Mouse (Mus musculus) large intestine, adult 2 months (tissue): ENCODE measurements around the gene Crot. TPM values are rescaled to one million over a fixed set of nuclear protein-coding genes. Genes with fewer than 3 reads are reported as not detected.
"Not testable (repeated sequence)": the region's sequence is repeated elsewhere in the genome, so short reads cannot be mapped to it uniquely, and the experiment has no call there.

Source experiments
- DNase-seq: peaks from one replicate; pipeline ENCODE4 v3.0.0-alpha.2; 2012; ENCODE audit warnings: low read depth, low spot score
- WGBS: fragments of 180-500 bp; shearing (Covaris S2); methylation state at CpG from one replicate; pipeline ENCODE4 v1.1.7; 2018; 5-methylcytosine and 5-hydroxymethylcytosine counted together
- polyA plus RNA-seq: library from polyadenylated mRNA; depleted of rRNA; stranded (reverse); fragments of >200 nt; gene quantifications from 2 replicates; pipeline ENCODE4 v1.2.3, GENCODE M21; 2012; rRNA removed

Gene Crot
- 10.7 and 19.0 TPM in 2 replicates for polyA plus RNA-seq

- under 1% methylated on average over 57 of the region's 57 CpGs for WGBS
- peak; percentile 77 for DNase-seq
Measured at GRCm38 (mm10) chr5:8996686-8997512, at the start of gene Crot. TSS of gene Crot (minus strand) at chr5:8997324.

GRCm38 (mm10) chr5:9045904-9046303, 48.8 kb upstream of the Crot start:
- no peak for DNase-seq
- WGBS = 87% methylated on average over 8 of the region's 8 CpGs

GRCm38 (mm10) chr5:9044821-9045220, 47.7 kb upstream of the Crot start:
- no peak for DNase-seq
- 21% methylated on average over 2 of the region's 2 CpGs for WGBS

GRCm38 (mm10) chr5:9043582-9044267, 46.6 kb upstream of the Crot start:
- WGBS = 75% methylated on average over 8 of the region's 8 CpGs
- no peak for DNase-seq

- WGBS = 90% methylated on average over 10 of the region's 10 CpGs
Measured at GRCm38 (mm10) chr5:9042721-9043416, 45.7 kb upstream of the Crot start.

GRCm38 (mm10) chr5:9040665-9041215, 43.6 kb upstream of the Crot start:
- 29% methylated on average over 3 of the region's 3 CpGs for WGBS
- no peak for DNase-seq

More at GRCm38 (mm10) chr5:9042721-9043416, 45.7 kb upstream of the Crot start:
- no peak for DNase-seq

GRCm38 (mm10) chr5:9039978-9040377, 42.9 kb upstream of the Crot start:
- DNase-seq = no peak
- WGBS = 64% methylated on average over 7 of the region's 7 CpGs

GRCm38 (mm10) chr5:9037292-9037691, 40.2 kb upstream of the Crot start:
- DNase-seq = no peak
- 33% methylated on average over 4 of the region's 4 CpGs for WGBS

GRCm38 (mm10) chr5:9035457-9035856, 38.3 kb upstream of the Crot start:
- DNase-seq = no peak
- WGBS = 94% methylated on average over 4 of the region's 4 CpGs

GRCm38 (mm10) chr5:9034535-9034934, 37.4 kb upstream of the Crot start:
- WGBS = 34% methylated on average over 9 of the region's 9 CpGs
- DNase-seq = no peak

GRCm38 (mm10) chr5:9033843-9034242, 36.7 kb upstream of the Crot start:
- WGBS = 82% methylated on average over 5 of the region's 5 CpGs
- DNase-seq = no peak

- 89% methylated on average over 1 of the region's 1 CpGs for WGBS
- no peak for DNase-seq
Measured at GRCm38 (mm10) chr5:9032641-9033040, 35.5 kb upstream of the Crot start.

- DNase-seq = no peak
- 84% methylated on average over 8 of the region's 8 CpGs for WGBS
Measured at GRCm38 (mm10) chr5:9032101-9032590, 35.0 kb upstream of the Crot start.

- no peak for DNase-seq
- 8% methylated on average over 1 of the region's 1 CpGs for WGBS
Measured at GRCm38 (mm10) chr5:9028266-9028841, 31.2 kb upstream of the Crot start.

- WGBS = 68% methylated on average over 3 of the region's 3 CpGs
- no peak for DNase-seq
Measured at GRCm38 (mm10) chr5:9015352-9015751, 18.2 kb upstream of the Crot start.

GRCm38 (mm10) chr5:9014774-9015173, 17.6 kb upstream of the Crot start:
- DNase-seq = no peak
- WGBS = 49% methylated on average over 3 of the region's 3 CpGs

GRCm38 (mm10) chr5:9011374-9011773, 14.2 kb upstream of the Crot start:
- 71% methylated on average over 8 of the region's 8 CpGs for WGBS
- no peak for DNase-seq

- 71% methylated on average over 1 of the region's 1 CpGs for WGBS
- DNase-seq = no peak
Measured at GRCm38 (mm10) chr5:9010166-9010565, 13.0 kb upstream of the Crot start.

GRCm38 (mm10) chr5:9006585-9006984, 9.5 kb upstream of the Crot start:
- WGBS = 32% methylated on average over 3 of the region's 3 CpGs
- not testable (repeated sequence) for DNase-seq
